Mouse (Mus musculus) forebrain, embryonic 16.5 days (tissue): ENCODE measurements around the gene Gpr1. TPM values are rescaled to one million over a fixed set of nuclear protein-coding genes. Genes with fewer than 3 reads are reported as not detected.

Source experiments
- ATAC-seq: fragments of 200-750 bp; cut with Nextera tagmentation; 2 replicates; pipeline ENCODE4 v1.8.0; 2017; ENCODE audit warnings: mild to moderate bottlenecking, moderate library complexity
- H3K27ac ChIP-seq: fragments of 300-500 bp; sonication (generic); 2 replicates; pipeline ENCODE4 v1.5.1; 2014; ENCODE audit warnings: low read length, control low read depth
- H3K27me3 ChIP-seq: fragments of 300-500 bp; sonication (generic); replicated peaks from 2 replicates; pipeline ENCODE4 v1.6.1; 2014; ENCODE audit warnings: low read length; ENCODE audit not compliant: control insufficient read depth, insufficient read depth
- H3K36me3 ChIP-seq: fragments of 300-500 bp; sonication (generic); 2 replicates; pipeline ENCODE4 v1.6.1; 2014; ENCODE audit not compliant: control insufficient read depth, insufficient read depth
- H3K4me1 ChIP-seq: fragments of 300-500 bp; sonication (generic); replicated peaks from 2 replicates; pipeline ENCODE4 v1.6.1; 2014; ENCODE audit warnings: low read length; ENCODE audit not compliant: control insufficient read depth, insufficient read depth
- H3K4me2 ChIP-seq: fragments of 300-500 bp; sonication (generic); 2 replicates; pipeline ENCODE4 v1.6.1; 2014; ENCODE audit warnings: mild to moderate bottlenecking, low read length, control low read depth
- H3K4me3 ChIP-seq: fragments of 300-500 bp; sonication (generic); replicated peaks from 2 replicates; pipeline ENCODE4 v1.5.1; 2014; ENCODE audit warnings: mild to moderate bottlenecking, low read length, control low read depth
- H3K9ac ChIP-seq: fragments of 300-500 bp; sonication (generic); replicated peaks from 2 replicates; pipeline ENCODE4 v1.6.1; 2014; ENCODE audit warnings: low read depth, low read length, control low read depth
- H3K9me3 ChIP-seq: fragments of 300-500 bp; sonication (generic); 2 replicates; pipeline ENCODE4 v1.6.1; 2016; ENCODE audit warnings: low read length; ENCODE audit not compliant: control insufficient read depth
- WGBS: fragments of 180-500 bp; shearing (Covaris S2); extraction: QIAGEN DNeasy Blood & Tissue Kit; methylation state at CpG from one replicate; pipeline ENCODE4 v1.1.7; 2014; 5-methylcytosine and 5-hydroxymethylcytosine counted together
- polyA plus RNA-seq: library from polyadenylated mRNA; unstranded; fragments of >200 nt; fragmentation: Nextera tagmentation; extraction: Ambion mirVana; gene quantifications from 2 replicates; pipeline ENCODE4 v1.2.1, GENCODE M21; 2015

Gene Gpr1
- 0.36 and 0.56 TPM in 2 replicates for polyA plus RNA-seq

DNA sequence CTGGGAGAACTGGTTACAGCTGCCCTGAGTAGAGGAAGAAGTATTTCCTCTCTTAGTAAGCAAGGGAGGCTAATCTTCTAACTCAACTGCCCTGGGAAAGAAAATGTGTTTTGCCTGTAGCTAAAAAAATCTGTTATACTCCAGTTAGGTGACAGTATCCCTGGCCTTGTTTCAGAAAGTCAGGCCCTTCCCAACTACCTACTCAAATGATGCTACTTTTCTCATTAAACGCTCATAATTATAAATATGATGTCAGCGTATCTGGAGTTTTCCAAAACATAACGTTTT is at the start of gene Gpr1:
Gpr1 (minus strand) TSS at position 273 of the 288 bp plus-strand sequence.
- peak within 1 kb of the TSS; percentile 42; the same call in 1 of the 2 replicates for H3K9ac ChIP-seq
- H3K4me1 ChIP-seq: peaks cover 7% of the 10 kb centered on the region
- ATAC-seq: no peak
- H3K27ac ChIP-seq: no peak within 1 kb of the TSS
- no peaks in the 10 kb centered on the region for H3K36me3 ChIP-seq
- no peaks in the 10 kb centered on the region for H3K9me3 ChIP-seq
- H3K27me3 ChIP-seq: 0 out of 2 replicates have a peak, but pooled peaks cover 2% of the 10 kb centered on the region
- peak within 1 kb of the TSS; percentile 23 for H3K4me3 ChIP-seq
- H3K4me2 ChIP-seq: peak within 1 kb of the TSS; percentile 49
- WGBS: 37% methylated on average over 3 of the region's 3 CpGs

- Histone ChIP-seq H3K4me2 (no peak overlapping the region), H3K27ac (no peak overlapping the region), H3K27me3 (peaks cover 34% of the 10 kb centered on the region), H3K4me3 (no peak overlapping the region), H3K4me1 (no peaks in the 10 kb centered on the region), H3K9ac (no peak overlapping the region), H3K36me3 (no peaks in the 10 kb centered on the region), H3K9me3 (no peaks in the 10 kb centered on the region)
- no peak for ATAC-seq
- WGBS: 42% methylated on average over 11 of the region's 11 CpGs
These were observed 49.3 kb upstream of the Gpr1 start for GRCm38 (mm10) chr1:63263671-63264070.

DNA sequence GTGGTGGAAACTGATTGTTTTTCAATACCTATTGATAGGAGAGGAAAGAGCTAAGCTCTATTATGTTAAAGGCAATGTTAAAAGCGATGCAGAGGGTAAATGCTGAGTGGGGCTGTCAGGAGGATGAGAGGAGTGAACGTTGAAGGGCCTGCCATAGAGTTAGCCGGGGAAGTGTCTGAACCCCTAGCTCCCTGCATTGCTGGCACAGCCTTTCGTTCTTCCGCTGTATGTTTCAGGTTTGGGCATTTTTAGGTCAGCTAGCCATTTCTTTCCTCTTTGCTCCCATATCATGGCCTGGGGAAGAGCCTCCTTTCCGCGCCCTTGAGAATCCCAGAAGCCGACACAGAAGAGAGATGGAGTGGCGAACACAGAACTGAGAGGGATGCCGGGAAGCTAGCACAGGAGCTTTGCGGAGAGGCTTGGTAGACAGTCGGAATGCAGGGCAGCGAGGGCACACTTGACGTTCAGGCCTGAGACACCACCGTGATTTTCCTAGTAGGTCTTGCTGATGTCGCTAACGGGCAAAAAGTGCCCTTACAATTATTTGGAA is 46.8 kb upstream of the Gpr1 start:
- 54% methylated on average over 17 of the region's 17 CpGs for WGBS
- Histone ChIP-seq H3K9ac (no peak overlapping the region), H3K4me1 (peaks cover 8% of the 10 kb centered on the region), H3K4me2 (no peak overlapping the region), H3K27me3 (peaks cover 42% of the 10 kb centered on the region), H3K36me3 (no peaks in the 10 kb centered on the region), H3K27ac (no peak overlapping the region), H3K9me3 (no peaks in the 10 kb centered on the region), H3K4me3 (no peak overlapping the region)
- ATAC-seq: no peak

DNA sequence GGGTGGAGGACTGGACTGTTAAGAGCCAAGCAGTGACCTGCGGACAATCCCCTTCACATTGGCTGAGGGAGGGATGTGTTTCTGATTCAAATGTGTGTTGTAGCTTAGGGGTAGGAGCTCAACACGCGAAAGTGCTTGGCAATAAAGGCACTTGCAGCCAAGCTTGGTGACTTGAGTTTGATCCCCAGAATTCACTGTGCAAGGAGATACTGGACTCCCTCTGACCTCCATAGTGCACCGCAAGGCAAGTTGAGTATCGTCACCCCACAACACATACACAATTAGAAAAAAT is 46.3 kb upstream of the Gpr1 start:
- peaks cover 12% of the 10 kb centered on the region for H3K4me1 ChIP-seq
- H3K27ac ChIP-seq: no peak overlapping the region
- H3K9ac ChIP-seq: no peak overlapping the region
- no peak for ATAC-seq
- H3K9me3 ChIP-seq: no peaks in the 10 kb centered on the region
- no peak overlapping the region for H3K4me3 ChIP-seq
- 42% methylated on average over 5 of the region's 5 CpGs for WGBS
- H3K4me2 ChIP-seq: no peak overlapping the region
- peaks cover 46% of the 10 kb centered on the region for H3K27me3 ChIP-seq
- H3K36me3 ChIP-seq: no peaks in the 10 kb centered on the region

DNA sequence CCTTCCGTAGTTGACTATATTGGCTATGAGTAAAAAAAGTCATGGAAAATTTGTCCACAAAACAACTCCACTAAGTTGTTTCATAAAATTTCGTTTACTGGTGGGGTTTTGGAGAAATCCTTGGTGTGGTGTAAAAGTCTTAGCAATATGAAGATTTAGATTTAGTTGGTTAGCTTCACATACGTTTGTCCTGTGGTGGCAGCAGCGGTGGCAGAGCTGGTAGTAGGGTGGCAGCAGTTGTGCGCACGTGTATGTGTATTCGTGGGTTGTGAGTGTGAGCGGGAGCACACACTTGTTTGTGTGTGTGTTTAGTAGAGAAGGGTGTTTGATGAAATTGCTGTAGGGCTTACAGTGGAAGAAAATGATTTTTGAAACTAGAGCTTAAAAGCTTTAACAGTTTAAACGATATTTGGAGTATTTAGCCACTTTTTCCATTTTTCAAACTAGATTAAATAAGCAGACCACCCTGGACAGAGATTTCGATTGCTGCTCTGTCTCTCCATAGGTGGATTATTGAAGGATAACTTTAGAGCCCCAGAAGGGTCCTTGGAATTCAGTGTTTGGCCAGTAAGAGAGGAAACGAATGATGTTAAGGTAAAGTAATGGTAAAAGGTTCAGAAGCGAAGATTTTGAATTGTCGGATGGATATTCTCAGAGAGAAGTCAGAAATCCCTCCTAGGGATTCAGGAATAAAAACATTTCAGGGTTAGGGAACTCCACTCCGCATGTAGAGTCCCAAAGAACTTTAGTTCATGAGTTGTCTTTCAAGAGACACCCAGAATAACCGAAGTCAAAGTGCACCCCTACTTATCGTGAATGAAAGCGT is 45.8 kb upstream of the Gpr1 start:
- no peak overlapping the region for H3K4me2 ChIP-seq
- peaks cover 52% of the 10 kb centered on the region for H3K27me3 ChIP-seq
- ATAC-seq: no peak
- peaks cover 17% of the 10 kb centered on the region for H3K4me1 ChIP-seq
- H3K9ac ChIP-seq: no peak overlapping the region
- no peak overlapping the region for H3K4me3 ChIP-seq
- no peaks in the 10 kb centered on the region for H3K36me3 ChIP-seq
- WGBS: 41% methylated on average over 17 of the region's 17 CpGs
- no peaks in the 10 kb centered on the region for H3K9me3 ChIP-seq
- H3K27ac ChIP-seq: no peak overlapping the region

DNA sequence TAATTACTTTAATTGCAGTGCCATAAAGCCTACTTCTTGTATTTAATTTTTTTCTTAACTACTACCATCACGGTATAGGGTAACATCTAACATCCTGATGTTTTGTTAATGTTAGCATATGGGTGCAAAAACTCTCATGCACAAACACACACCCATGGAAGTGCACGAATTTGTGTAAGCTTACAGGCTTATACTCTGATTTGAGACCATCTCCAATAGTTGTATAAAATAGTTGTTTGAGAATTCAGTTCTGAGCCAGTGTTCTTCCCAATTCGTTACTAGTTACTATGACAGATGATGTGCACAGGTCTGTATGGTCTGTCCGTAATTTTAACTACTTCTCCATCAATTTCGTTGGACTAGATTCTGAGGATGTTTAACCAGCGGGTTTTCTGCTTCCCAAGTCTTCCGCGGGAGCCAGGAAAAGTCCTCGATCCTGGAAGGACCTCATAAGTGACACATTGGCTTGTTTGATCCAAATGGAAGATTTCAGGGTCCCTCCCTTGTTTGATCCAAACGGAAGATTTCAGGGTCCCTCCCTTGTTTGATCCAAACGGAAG is 45.0 kb upstream of the Gpr1 start:
- Histone ChIP-seq H3K36me3 (no peaks in the 10 kb centered on the region), H3K4me3 (no peak overlapping the region), H3K27me3 (peaks cover 45% of the 10 kb centered on the region), H3K9me3 (no peaks in the 10 kb centered on the region), H3K4me1 (peaks cover 17% of the 10 kb centered on the region), H3K9ac (no peak overlapping the region), H3K4me2 (no peak overlapping the region), H3K27ac (no peak overlapping the region)
- ATAC-seq: no peak
- 43% methylated on average over 11 of the region's 11 CpGs for WGBS

DNA sequence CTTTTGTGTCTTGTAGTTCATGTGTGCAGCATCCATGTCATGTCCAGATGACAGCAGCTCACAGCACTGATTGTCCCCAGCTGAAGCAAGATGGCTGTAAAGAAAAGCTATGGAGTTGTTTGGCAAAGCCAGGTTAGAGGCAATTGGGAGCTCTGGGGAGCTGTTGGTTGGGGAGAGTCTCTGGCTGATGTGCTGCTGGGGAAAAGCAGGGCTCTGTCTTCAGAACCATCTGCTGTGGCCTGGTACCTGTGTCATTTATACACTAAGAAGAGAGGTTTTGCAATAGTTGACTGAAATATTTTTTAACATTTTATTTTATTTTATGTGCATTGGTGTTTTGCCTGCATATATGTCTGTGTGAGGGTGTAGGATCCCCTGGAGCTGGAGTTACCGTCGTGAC is 44.2 kb upstream of the Gpr1 start:
- Histone ChIP-seq H3K4me1 (peaks cover 17% of the 10 kb centered on the region), H3K9me3 (no peaks in the 10 kb centered on the region), H3K4me2 (no peak overlapping the region), H3K27ac (no peak overlapping the region), H3K36me3 (no peaks in the 10 kb centered on the region), H3K9ac (no peak overlapping the region), H3K27me3 (peaks cover 45% of the 10 kb centered on the region), H3K4me3 (no peak overlapping the region)
- ATAC-seq: no peak
- 39% methylated on average over 2 of the region's 2 CpGs for WGBS

DNA sequence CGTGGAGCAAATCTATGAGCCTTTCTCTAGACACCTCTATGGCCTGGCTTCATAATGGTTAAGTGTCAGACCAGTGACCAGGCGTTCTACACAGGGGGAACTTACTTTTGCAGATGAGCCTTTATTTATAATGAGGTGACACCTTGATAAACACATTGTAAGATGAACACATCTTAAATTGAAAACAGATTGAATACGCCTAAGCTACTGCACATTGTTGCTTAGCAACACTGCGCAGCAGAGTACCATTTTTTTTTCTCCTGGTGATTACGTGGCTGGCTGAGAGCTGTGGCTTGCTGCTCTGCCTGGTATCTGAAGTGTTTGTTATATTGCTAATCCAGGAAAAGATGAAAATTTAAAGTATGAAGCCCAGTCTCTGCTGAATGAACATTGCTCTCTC is 41.7 kb upstream of the Gpr1 start:
- no peak overlapping the region for H3K9ac ChIP-seq
- WGBS: 7% methylated on average over 5 of the region's 5 CpGs
- peak; percentile 90 for ATAC-seq
- peaks cover 51% of the 10 kb centered on the region for H3K27me3 ChIP-seq
- no peaks in the 10 kb centered on the region for H3K36me3 ChIP-seq
- H3K9me3 ChIP-seq: no peaks in the 10 kb centered on the region
- no peak overlapping the region for H3K4me3 ChIP-seq
- peak overlapping the region; percentile 38 for H3K27ac ChIP-seq
- no peak overlapping the region for H3K4me2 ChIP-seq
- peaks cover 21% of the 10 kb centered on the region for H3K4me1 ChIP-seq

DNA sequence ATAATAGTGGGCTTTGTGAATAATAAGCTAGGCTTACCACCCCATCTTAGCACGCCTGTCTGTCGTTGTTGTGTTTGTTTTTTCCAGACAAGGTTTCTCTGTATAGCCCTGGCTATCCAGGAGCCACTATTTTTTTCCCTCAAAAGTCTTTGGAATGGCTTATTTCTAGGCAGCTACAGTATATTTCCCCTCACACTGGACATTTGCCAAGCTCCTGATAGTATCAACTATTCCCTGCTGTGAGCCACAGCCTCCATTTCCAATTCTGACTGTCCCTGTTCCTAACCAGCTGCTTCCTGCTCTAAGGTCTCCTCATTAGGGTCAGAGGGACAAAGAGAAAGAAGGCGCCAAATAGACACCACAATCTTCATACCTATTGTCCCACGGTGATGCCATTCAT is 40.8 kb upstream of the Gpr1 start:
- no peak overlapping the region for H3K4me2 ChIP-seq
- H3K27ac ChIP-seq: no peak overlapping the region
- H3K36me3 ChIP-seq: no peaks in the 10 kb centered on the region
- WGBS: 5% methylated on average over 4 of the region's 4 CpGs
- peaks cover 21% of the 10 kb centered on the region for H3K4me1 ChIP-seq
- H3K4me3 ChIP-seq: no peak overlapping the region
- ATAC-seq: no peak
- H3K9me3 ChIP-seq: no peaks in the 10 kb centered on the region
- no peak overlapping the region for H3K9ac ChIP-seq
- H3K27me3 ChIP-seq: peaks cover 44% of the 10 kb centered on the region
